Mouse (Mus musculus) layer of hippocampus, adult 11-12 months (tissue): ENCODE data around the gene Rbm44.

Source experiments
- DNase-seq: peaks from one replicate; pipeline ENCODE4 v3.0.0; 2022; ENCODE audit warnings: low spot score

The Rbm44 gene

GRCm38 (mm10) chr1:91179086-91179485 is 34.2 kb downstream of the Rbm44 start:
- DNase-seq, result peak; percentile 87

- peak; percentile 58 for DNase-seq
Measured at GRCm38 (mm10) chr1:91179533-91180173, 34.8 kb downstream of the Rbm44 start, which contains the start of gene Ramp1. TSS of gene Ramp1 (plus strand) at chr1:91179822.

GRCm38 (mm10) chr1:91180174-91180565 is 35.3 kb downstream of the Rbm44 start:
- DNase-seq, result no peak

GRCm38 (mm10) chr1:91180723-91181122 is 35.8 kb downstream of the Rbm44 start:
- no peak for DNase-seq

GRCm38 (mm10) chr1:91181261-91181660 is 36.4 kb downstream of the Rbm44 start:
- no peak for DNase-seq

GRCm38 (mm10) chr1:91181784-91182450 is 37.0 kb downstream of the Rbm44 start:
- DNase-seq, result no peak

- no peak for DNase-seq
Measured at GRCm38 (mm10) chr1:91183305-91183704, 38.4 kb downstream of the Rbm44 start.

GRCm38 (mm10) chr1:91186677-91187076 is 41.8 kb downstream of the Rbm44 start:
- no peak for DNase-seq

- no peak for DNase-seq
Measured at GRCm38 (mm10) chr1:91187315-91187714, 42.4 kb downstream of the Rbm44 start.

GRCm38 (mm10) chr1:91187786-91188640 is 43.1 kb downstream of the Rbm44 start:
- DNase-seq, result no peak

- DNase-seq, result peak; percentile 44
Measured at GRCm38 (mm10) chr1:91188851-91189460, 44.1 kb downstream of the Rbm44 start.

GRCm38 (mm10) chr1:91192184-91192583 is 47.3 kb downstream of the Rbm44 start:
- no peak for DNase-seq

GRCm38 (mm10) chr1:91193242-91193641 is 48.4 kb downstream of the Rbm44 start:
- no peak for DNase-seq

- no peak for DNase-seq
Measured at GRCm38 (mm10) chr1:91193680-91194079, 48.8 kb downstream of the Rbm44 start.

- DNase-seq, result peak; percentile 59
Measured at GRCm38 (mm10) chr1:91199793-91200192, 54.9 kb downstream of the Rbm44 start.

GRCm38 (mm10) chr1:91201122-91201521 is 56.2 kb downstream of the Rbm44 start:
- DNase-seq, result no peak

GRCm38 (mm10) chr1:91204221-91204765 is 59.4 kb downstream of the Rbm44 start:
- DNase-seq, result no peak

GRCm38 (mm10) chr1:91205651-91206050 is 60.8 kb downstream of the Rbm44 start:
- DNase-seq, result no peak

GRCm38 (mm10) chr1:91206336-91206735 is 61.4 kb downstream of the Rbm44 start:
- no peak for DNase-seq

GRCm38 (mm10) chr1:91206873-91207272 is 62.0 kb downstream of the Rbm44 start:
- DNase-seq, result peak; percentile 63

- no peak for DNase-seq
Measured at GRCm38 (mm10) chr1:91207334-91208074, 62.6 kb downstream of the Rbm44 start.
